Mouse (Mus musculus): ENCODE results near the gene Skida1.

DNA sequence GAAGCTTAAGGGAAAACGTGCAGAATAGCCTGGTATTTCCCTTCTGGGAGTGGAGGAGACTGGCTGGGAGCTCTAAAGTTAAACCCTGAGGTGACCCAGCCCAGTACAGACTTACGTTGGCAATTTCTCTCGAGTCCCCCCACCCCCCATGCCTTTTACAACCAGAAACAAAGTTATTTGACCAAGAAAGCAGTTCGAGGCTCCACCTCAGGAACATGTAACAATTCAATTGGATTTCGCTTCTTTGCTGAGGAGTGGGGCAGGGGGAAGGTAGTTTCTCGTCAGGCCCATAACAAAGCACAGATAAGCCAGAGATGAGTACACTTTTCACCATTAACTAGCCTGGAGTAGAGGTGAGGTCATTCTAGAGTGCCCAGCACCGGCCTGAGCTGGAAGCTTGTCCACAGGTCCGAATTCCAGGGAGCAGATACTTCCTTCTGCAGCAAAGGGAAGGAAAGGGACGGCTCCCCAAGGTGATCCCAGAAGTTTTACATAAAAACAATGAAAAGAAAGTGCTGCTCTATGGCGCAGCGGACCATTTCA is 499 bp upstream of the Skida1 start:
- TF ChIP-seq CTCF (IDR thresholded peaks at IDR 0.05; ENCODE audit: borderline replicate concordance, insufficient read depth, low read depth, low read length) (no peak), POLR2A (IDR thresholded peaks at IDR 0.05; ENCODE audit: borderline replicate concordance, insufficient read depth, low read length) (no peak)
